Mouse (Mus musculus): ENCODE results near the gene Vrk2. TPM values are rescaled to one million over a fixed set of nuclear protein-coding genes. Genes with fewer than 3 reads are reported as not detected.

The Vrk2 gene
- polyA plus RNA-seq, 1 experiment from 2014 or later: 12.8 TPM

- Histone ChIP-seq H3K9ac (ENCODE audit: low read length) (no peak overlapping the region), H3K4me3 (ENCODE audit: low read depth, low read length) (no peak overlapping the region), H3K4me1 (replicated peaks; ENCODE audit: control insufficient read depth, insufficient read depth) (no peaks in the 10 kb centered on the region), H3K27ac (replicated peaks) (no peak overlapping the region; the same call in 1 of the 2 replicates), H3K9me3 (ENCODE audit: control insufficient read depth, low read length) (no peaks in the 10 kb centered on the region), H3K4me2 (replicated peaks; ENCODE audit: low read depth) (peak overlapping the region; percentile 35), H3K36me3 (ENCODE audit: control insufficient read depth, insufficient read depth, low read length) (no peaks in the 10 kb centered on the region), H3K27me3 (ENCODE audit: control insufficient read depth, insufficient read depth, low read length) (no peaks in the 10 kb centered on the region)
- TF ChIP-seq CTCF (IDR thresholded peaks at IDR 0.05; ENCODE audit: low read depth): no peak
- no peak for TF ChIP-seq EP300 (optimal IDR thresholded peaks at IDR 0.05)
- DNase-seq (ENCODE audit: low spot score): no peak
- WGBS: 58% methylated on average over 6 of the region's 6 CpGs
- ATAC-seq (ENCODE audit: low FRiP score, low TSS enrichment): no peak
These were observed 7.2 kb downstream of the Vrk2 start for GRCm38 (mm10) chr11:26586367-26587183.

GRCm38 (mm10) chr11:26585409-26586366 is 8.1 kb downstream of the Vrk2 start:
- no peaks in the 10 kb centered on the region for H3K36me3 ChIP-seq (ENCODE audit: control insufficient read depth, insufficient read depth, low read length)
- no peaks in the 10 kb centered on the region for H3K9me3 ChIP-seq (ENCODE audit: control insufficient read depth, low read length)
- H3K4me2 ChIP-seq (replicated peaks; ENCODE audit: low read depth): peak overlapping the region; percentile 35; the same call in 1 of the 2 replicates
- TF ChIP-seq EP300 (optimal IDR thresholded peaks at IDR 0.05): no peak
- no peak for TF ChIP-seq CTCF (IDR thresholded peaks at IDR 0.05; ENCODE audit: low read depth)
- WGBS: 57% methylated on average over 17 of the region's 17 CpGs
- no peak overlapping the region for H3K4me3 ChIP-seq (ENCODE audit: low read depth, low read length)
- no peak for DNase-seq (ENCODE audit: low spot score)
- H3K4me1 ChIP-seq (replicated peaks; ENCODE audit: control insufficient read depth, insufficient read depth): no peaks in the 10 kb centered on the region
- no peak overlapping the region for H3K9ac ChIP-seq (ENCODE audit: low read length)
- ATAC-seq (ENCODE audit: low FRiP score, low TSS enrichment): no peak
- no peak overlapping the region for H3K27ac ChIP-seq (replicated peaks)
- H3K27me3 ChIP-seq (ENCODE audit: control insufficient read depth, insufficient read depth, low read length): no peaks in the 10 kb centered on the region

- ATAC-seq (ENCODE audit: low FRiP score, low TSS enrichment): peak; percentile 80
- DNase-seq (ENCODE audit: low spot score): no peak
- TF ChIP-seq CTCF (IDR thresholded peaks at IDR 0.05; ENCODE audit: low read depth) (no peak), EP300 (optimal IDR thresholded peaks at IDR 0.05) (no peak)
- H3K4me1 ChIP-seq (replicated peaks; ENCODE audit: control insufficient read depth, insufficient read depth): no peaks in the 10 kb centered on the region
- no peaks in the 10 kb centered on the region for H3K36me3 ChIP-seq (ENCODE audit: control insufficient read depth, insufficient read depth, low read length)
- no peak overlapping the region for H3K4me3 ChIP-seq (ENCODE audit: low read depth, low read length)
- WGBS: 81% methylated on average over 3 of the region's 3 CpGs
- no peaks in the 10 kb centered on the region for H3K27me3 ChIP-seq (ENCODE audit: control insufficient read depth, insufficient read depth, low read length)
- no peak overlapping the region for H3K4me2 ChIP-seq (replicated peaks; ENCODE audit: low read depth)
- no peak overlapping the region for H3K9ac ChIP-seq (ENCODE audit: low read length)
- H3K27ac ChIP-seq (replicated peaks): no peak overlapping the region
- no peaks in the 10 kb centered on the region for H3K9me3 ChIP-seq (ENCODE audit: control insufficient read depth, low read length)
These were observed 42.2 kb downstream of the Vrk2 start for GRCm38 (mm10) chr11:26551551-26551950.

DNA sequence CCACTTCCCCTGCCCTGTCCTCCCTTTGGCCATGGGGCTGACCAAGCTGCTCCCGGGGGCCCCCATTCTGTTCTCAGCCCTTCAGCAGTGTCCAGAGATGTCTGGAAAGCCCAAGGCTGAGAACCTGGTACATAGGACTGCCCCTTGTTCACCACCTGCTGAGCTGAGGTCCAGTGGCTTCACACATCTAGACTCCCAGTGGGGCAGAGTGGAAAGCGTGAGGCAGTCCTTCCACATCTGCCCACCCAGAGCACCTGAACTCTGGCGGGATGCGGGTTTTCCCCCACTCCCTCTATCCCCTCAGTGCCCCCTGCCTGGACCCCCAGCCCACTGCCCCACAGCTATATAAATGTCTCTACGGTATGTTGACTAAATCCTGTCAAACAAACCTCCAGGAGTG is 56.0 kb downstream of the Vrk2 start:
- no peak overlapping the region for H3K4me3 ChIP-seq (ENCODE audit: low read depth, low read length)
- TF ChIP-seq CTCF (IDR thresholded peaks at IDR 0.05; ENCODE audit: low read depth): no peak
- no peak for TF ChIP-seq EP300 (optimal IDR thresholded peaks at IDR 0.05)
- H3K27me3 ChIP-seq (ENCODE audit: control insufficient read depth, insufficient read depth, low read length): no peaks in the 10 kb centered on the region
- no peak overlapping the region for H3K4me2 ChIP-seq (replicated peaks; ENCODE audit: low read depth)
- H3K4me1 ChIP-seq (replicated peaks; ENCODE audit: control insufficient read depth, insufficient read depth): no peaks in the 10 kb centered on the region
- H3K36me3 ChIP-seq (ENCODE audit: control insufficient read depth, insufficient read depth, low read length): no peaks in the 10 kb centered on the region
- WGBS: 87% methylated on average over 5 of the region's 5 CpGs
- no peak overlapping the region for H3K27ac ChIP-seq (replicated peaks)
- ATAC-seq (ENCODE audit: low FRiP score, low TSS enrichment): no peak; the same call in 1 of the 2 replicates
- H3K9me3 ChIP-seq (ENCODE audit: control insufficient read depth, low read length): no peaks in the 10 kb centered on the region
- no peak overlapping the region for H3K9ac ChIP-seq (ENCODE audit: low read length)
- no peak for DNase-seq (ENCODE audit: low spot score)

GRCm38 (mm10) chr11:26533828-26534119 is 60.0 kb downstream of the Vrk2 start:
- ATAC-seq (ENCODE audit: low FRiP score, low TSS enrichment): no peak
- Histone ChIP-seq H3K27ac (replicated peaks) (no peak overlapping the region), H3K9ac (ENCODE audit: low read length) (no peak overlapping the region), H3K9me3 (ENCODE audit: control insufficient read depth, low read length) (no peaks in the 10 kb centered on the region), H3K4me2 (replicated peaks; ENCODE audit: low read depth) (no peak overlapping the region), H3K36me3 (ENCODE audit: control insufficient read depth, insufficient read depth, low read length) (no peaks in the 10 kb centered on the region), H3K4me1 (replicated peaks; ENCODE audit: control insufficient read depth, insufficient read depth) (no peaks in the 10 kb centered on the region), H3K27me3 (ENCODE audit: control insufficient read depth, insufficient read depth, low read length) (no peaks in the 10 kb centered on the region), H3K4me3 (ENCODE audit: low read depth, low read length) (no peak overlapping the region)
- no peak for DNase-seq (ENCODE audit: low spot score)
- TF ChIP-seq EP300 (optimal IDR thresholded peaks at IDR 0.05): no peak
- no peak for TF ChIP-seq CTCF (IDR thresholded peaks at IDR 0.05; ENCODE audit: low read depth)
